Mouse (Mus musculus): Measurements from ENCODE around the gene Defb3. TPM values are rescaled to one million over a fixed set of nuclear protein-coding genes. Genes with fewer than 3 reads are reported as not detected.

Gene Defb3
- not detected for polyA plus RNA-seq (2014; fragmentation: Illumina TruSeq; extraction: RNeasy Lipid Tissue Mini Kit (QIAGEN cat#74804); ENCODE audit: low read depth, low replicate concordance)

DNA sequence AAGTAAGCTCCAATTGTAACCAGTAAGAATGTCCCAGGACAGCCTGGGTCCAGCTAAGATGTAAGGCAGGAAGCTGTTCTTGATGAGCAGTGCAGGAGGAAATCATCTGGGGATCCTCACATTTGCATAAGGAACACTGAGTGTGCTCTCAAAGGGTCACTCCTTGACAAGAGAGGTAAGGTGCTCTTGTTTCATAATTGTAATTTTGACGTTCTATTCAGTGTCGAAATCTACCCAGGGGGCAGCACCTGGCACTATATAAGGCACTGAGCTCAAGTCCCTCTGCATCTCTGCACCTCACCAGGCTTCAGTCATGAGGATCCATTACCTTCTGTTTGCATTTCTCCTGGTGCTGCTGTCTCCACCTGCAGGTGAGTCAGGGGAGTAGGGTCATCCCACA is at the start of gene Defb3:
Gene Defb3 (plus strand): TSS at position 301 of the 400 bp plus-strand sequence.

DNA sequence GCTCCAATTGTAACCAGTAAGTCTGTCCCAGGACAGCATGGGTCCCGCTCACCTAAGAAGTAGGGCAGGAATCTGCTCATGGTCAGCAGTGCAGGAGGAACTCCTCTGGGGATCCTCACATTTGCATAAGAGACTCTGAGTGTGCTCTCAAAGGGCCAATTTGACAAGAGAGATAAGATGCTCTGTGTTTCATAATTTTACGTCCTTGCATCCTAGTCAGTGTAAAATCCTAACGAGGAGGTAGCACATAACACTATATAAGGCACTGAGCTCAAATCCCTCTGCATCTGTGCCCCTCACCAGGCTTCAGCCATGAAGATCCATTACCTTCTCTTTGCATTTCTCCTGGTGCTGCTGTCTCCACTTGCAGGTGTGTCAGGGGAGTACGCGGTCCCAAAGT is 45.9 kb upstream of the Defb3 start, which contains the start of gene Defb5:
Gene Defb5 (plus strand): TSS at position 301 of the 400 bp plus-strand sequence.

Other genes starting within 250 kb of the Defb3 start
- gene Defb39, start 228.6 kb upstream of the Defb3 start, polyA plus RNA-seq (2014; fragmentation: Illumina TruSeq; extraction: RNeasy Lipid Tissue Mini Kit (QIAGEN cat#74804); ENCODE audit: low read depth, low replicate concordance), result not detected
- not detected for gene Defb12, start 178.5 kb upstream of the Defb3 start, polyA plus RNA-seq (2014; fragmentation: Illumina TruSeq; extraction: RNeasy Lipid Tissue Mini Kit (QIAGEN cat#74804); ENCODE audit: low read depth, low replicate concordance)
- gene Defb34, start 169.6 kb upstream of the Defb3 start, polyA plus RNA-seq (2014; fragmentation: Illumina TruSeq; extraction: RNeasy Lipid Tissue Mini Kit (QIAGEN cat#74804); ENCODE audit: low read depth, low replicate concordance), result not detected
- not detected for gene Gm45826, start 152.6 kb upstream of the Defb3 start, polyA plus RNA-seq (2014; fragmentation: Illumina TruSeq; extraction: RNeasy Lipid Tissue Mini Kit (QIAGEN cat#74804); ENCODE audit: low read depth, low replicate concordance)
- not detected for gene Defb14, start 99.0 kb upstream of the Defb3 start, polyA plus RNA-seq (2014; fragmentation: Illumina TruSeq; extraction: RNeasy Lipid Tissue Mini Kit (QIAGEN cat#74804); ENCODE audit: low read depth, low replicate concordance)
- not detected for gene Defb4, start 94.7 kb upstream of the Defb3 start, polyA plus RNA-seq (2014; fragmentation: Illumina TruSeq; extraction: RNeasy Lipid Tissue Mini Kit (QIAGEN cat#74804); ENCODE audit: low read depth, low replicate concordance)
- not detected for gene Defb6, start 67.9 kb upstream of the Defb3 start, polyA plus RNA-seq (2014; fragmentation: Illumina TruSeq; extraction: RNeasy Lipid Tissue Mini Kit (QIAGEN cat#74804); ENCODE audit: low read depth, low replicate concordance)
- gene Defb46, start 53.4 kb upstream of the Defb3 start, polyA plus RNA-seq (2014; fragmentation: Illumina TruSeq; extraction: RNeasy Lipid Tissue Mini Kit (QIAGEN cat#74804); ENCODE audit: low read depth, low replicate concordance), result not detected
- gene Defb5, start 45.8 kb upstream of the Defb3 start, polyA plus RNA-seq (2014; fragmentation: Illumina TruSeq; extraction: RNeasy Lipid Tissue Mini Kit (QIAGEN cat#74804); ENCODE audit: low read depth, low replicate concordance), result not detected
- not detected for gene Defb8, start 154.2 kb downstream of the Defb3 start, polyA plus RNA-seq (2014; fragmentation: Illumina TruSeq; extraction: RNeasy Lipid Tissue Mini Kit (QIAGEN cat#74804); ENCODE audit: low read depth, low replicate concordance)
- gene Defb7, start 201.7 kb downstream of the Defb3 start, polyA plus RNA-seq (2014; fragmentation: Illumina TruSeq; extraction: RNeasy Lipid Tissue Mini Kit (QIAGEN cat#74804); ENCODE audit: low read depth, low replicate concordance), result not detected